Comparison of ENCODE assay signal across 7 mouse cellular contexts in the genomic region with DNA sequence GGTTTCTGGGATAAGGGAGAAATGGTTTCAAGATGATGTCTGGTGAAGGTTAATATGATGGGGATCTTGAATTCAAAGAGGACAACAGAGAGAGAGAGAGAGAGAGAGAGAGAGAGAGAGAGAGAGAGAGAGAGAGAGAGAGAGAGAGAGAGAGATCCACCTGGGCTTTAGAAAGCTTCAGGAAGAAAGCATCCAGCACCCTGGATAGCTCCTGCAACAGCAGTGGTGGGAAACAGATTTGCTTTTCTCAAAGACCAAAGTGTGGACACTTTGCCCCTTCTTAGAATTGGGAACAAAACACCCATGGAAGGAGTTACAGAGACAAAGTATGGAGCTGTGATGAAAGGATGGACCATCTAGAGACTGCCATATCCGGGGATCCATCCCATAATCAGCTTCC.
A peak's percentile ranks its signal among the peaks of the same experiment; 100 is the strongest.
DNase-seq lines count a peak whose midpoint lies in the region; ATAC-seq and TF ChIP-seq lines count a peak whose summit lies in the region.
"Not testable (repeated sequence)": the region's sequence is repeated elsewhere in the genome, so short reads cannot be mapped to it uniquely, and the experiment has no call there.

No protein-coding gene starts in this region.

- not testable (repeated sequence) for ATAC-seq in hindbrain, embryonic 11.5 days (ENCODE audit: low FRiP score); limb, embryonic 11.5 days (ENCODE audit: insufficient number of reproducible peaks, low FRiP score, low TSS enrichment, low read depth)

- WGBS in hindbrain, embryonic 11.5 days = 71% methylated on average over 1 of the region's 1 CpGs
- 56% methylated on average over 1 of the region's 1 CpGs for WGBS in limb, embryonic 11.5 days

- not testable (repeated sequence) for H3K27ac ChIP-seq in hindbrain, embryonic 11.5 days (ENCODE audit: low read depth, low read length); limb, embryonic 11.5 days (replicated peaks; ENCODE audit: low read depth, low read length)

- TF ChIP-seq POLR2A in myocyte (IDR thresholded peaks at IDR 0.05; ENCODE audit: insufficient read length, low read depth) = not testable (repeated sequence)

- not testable (repeated sequence) for H3K36me3 ChIP-seq in hindbrain, embryonic 11.5 days (ENCODE audit: control insufficient read depth, insufficient read depth, low read length); limb, embryonic 11.5 days (ENCODE audit: control insufficient read depth, insufficient read depth, low read length); myocyte (ENCODE audit: control insufficient read depth, insufficient read depth)

- DNase-seq in 3T3-L1 (ENCODE audit: low read depth, low spot score) (peak; percentile 29), NIH3T3 (ENCODE audit: low read depth) (peak; percentile 75)
- peak; percentile 6 for DNase-seq in c-Kit-positive CD71-negative TER-119-negative erythroid progenitor cells, embryonic 14.5 days (ENCODE audit: low read depth)
- DNase-seq in embryo, embryonic 11.5 days (ENCODE audit: low read depth, low spot score) = peak; percentile 9
- peak; percentile 8 for DNase-seq in hindbrain, embryonic 11.5 days (ENCODE audit: low spot score)
- DNase-seq in limb, embryonic 11.5 days (ENCODE audit: low spot score) = peak; percentile 45

- H3K79me2 ChIP-seq in myocyte (ENCODE audit: control insufficient read depth, insufficient read depth) = not testable (repeated sequence)

- H3K4me2 ChIP-seq in hindbrain, embryonic 11.5 days (replicated peaks; ENCODE audit: low read depth, low read length); limb, embryonic 11.5 days (ENCODE audit: low read depth, severe bottlenecking); myocyte (ENCODE audit: low read depth): not testable (repeated sequence)

- H3K4me1 ChIP-seq in hindbrain, embryonic 11.5 days (replicated peaks; ENCODE audit: control insufficient read depth, insufficient read depth, low read length); limb, embryonic 11.5 days (ENCODE audit: control insufficient read depth, insufficient read depth, low read length): not testable (repeated sequence)

- H3K4me3 ChIP-seq in hindbrain, embryonic 11.5 days (ENCODE audit: low read depth, low read length); limb, embryonic 11.5 days (ENCODE audit: low read depth, low read length); myocyte: not testable (repeated sequence)

- not testable (repeated sequence) for H3ac ChIP-seq in myocyte (ENCODE audit: control insufficient read depth, insufficient read length)

- H3K9ac ChIP-seq in hindbrain, embryonic 11.5 days (ENCODE audit: low read depth, low read length); limb, embryonic 11.5 days (ENCODE audit: low read length): not testable (repeated sequence)

- H3K9me3 ChIP-seq in hindbrain, embryonic 11.5 days (ENCODE audit: control insufficient read depth, low read length); limb, embryonic 11.5 days (ENCODE audit: control insufficient read depth, low read length): not testable (repeated sequence)

- not testable (repeated sequence) for H3K27me3 ChIP-seq in hindbrain, embryonic 11.5 days (ENCODE audit: control insufficient read depth, insufficient read depth, low read length); limb, embryonic 11.5 days (ENCODE audit: control insufficient read depth, insufficient read depth, low read length); myocyte (ENCODE audit: control insufficient read depth, insufficient read depth, insufficient read length)

TF ChIP-seq in myocyte, 11 proteins besides CTCF, POLR2A, EP300 and RAD21:
- TF ChIP-seq REST (IDR thresholded peaks at IDR 0.05; ENCODE audit: insufficient read depth, insufficient read length) = peak; percentile 64

Comparison
In these comparisons a context has a peak if more than half of its experiments do, and no peak if none do; other contexts are left out.
1. DNase-seq: peak in every context shown above with its lines; median percentile 75 in NIH3T3; 45 in limb, embryonic 11.5 days; 29 in 3T3-L1; 9 in embryo, embryonic 11.5 days; 8 in hindbrain, embryonic 11.5 days; 6 in c-Kit-positive CD71-negative TER-119-negative erythroid progenitor cells, embryonic 14.5 days.